Mouse (Mus musculus) heart, adult 2 months (tissue): ENCODE results near the gene Homer3.

Source experiments
- CTCF ChIP-seq: fragments of 200-600 bp; IDR thresholded peaks from 2 replicates; pipeline ENCODE4 v1.8.1; 2022; ENCODE audit warnings: antibody characterized with exemption, mild to moderate bottlenecking, moderate library complexity
- EP300 ChIP-seq: fragments of 200-500 bp; IDR thresholded peaks from 2 replicates; pipeline ENCODE4 v1.6.1; 2011; ENCODE audit warnings: low read depth, low read length, control low read depth; ENCODE audit not compliant: insufficient read depth
- POLR2A ChIP-seq: fragments of 200-500 bp; IDR thresholded peaks from 2 replicates; pipeline ENCODE4 v1.6.1; 2011; ENCODE audit warnings: mild to moderate bottlenecking, low read depth, low read length, control low read depth; ENCODE audit not compliant: insufficient read depth

DNA sequence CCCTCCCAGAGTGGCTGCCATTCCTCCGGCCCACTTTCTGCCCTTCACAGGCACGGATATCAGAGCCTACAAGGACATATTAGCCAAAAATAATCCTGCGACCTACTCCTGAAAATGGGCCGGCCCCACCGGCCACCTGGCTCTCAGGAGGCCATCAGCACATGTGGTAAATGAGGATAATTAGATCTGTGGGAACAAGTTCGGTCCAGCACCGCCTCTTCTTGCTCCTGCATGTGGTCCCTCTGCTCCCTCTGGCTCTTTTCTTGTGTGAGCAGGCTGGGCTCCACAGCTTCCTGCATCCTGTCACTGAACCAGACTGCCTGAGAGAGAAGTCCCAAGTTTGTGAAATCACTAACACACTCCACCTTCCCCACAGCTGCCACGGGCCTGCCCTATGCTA lies 3.4 kb upstream of the Homer3 start:
- TF ChIP-seq CTCF, result no peak
- TF ChIP-seq POLR2A, result no peak
- TF ChIP-seq EP300, result no peak
